Mouse (Mus musculus): Measurements from ENCODE around the gene Cgas. TPM values are rescaled to one million over a fixed set of nuclear protein-coding genes. Genes with fewer than 3 reads are reported as not detected.
"Not testable (repeated sequence)": the region's sequence is repeated elsewhere in the genome, so short reads cannot be mapped to it uniquely, and the experiment has no call there.

The Cgas gene
- total RNA-seq (2022): under 1 TPM in 3 of 4 experiments, not detected in 1; 0.11 to 0.17 (median 0.16) TPM

DNA sequence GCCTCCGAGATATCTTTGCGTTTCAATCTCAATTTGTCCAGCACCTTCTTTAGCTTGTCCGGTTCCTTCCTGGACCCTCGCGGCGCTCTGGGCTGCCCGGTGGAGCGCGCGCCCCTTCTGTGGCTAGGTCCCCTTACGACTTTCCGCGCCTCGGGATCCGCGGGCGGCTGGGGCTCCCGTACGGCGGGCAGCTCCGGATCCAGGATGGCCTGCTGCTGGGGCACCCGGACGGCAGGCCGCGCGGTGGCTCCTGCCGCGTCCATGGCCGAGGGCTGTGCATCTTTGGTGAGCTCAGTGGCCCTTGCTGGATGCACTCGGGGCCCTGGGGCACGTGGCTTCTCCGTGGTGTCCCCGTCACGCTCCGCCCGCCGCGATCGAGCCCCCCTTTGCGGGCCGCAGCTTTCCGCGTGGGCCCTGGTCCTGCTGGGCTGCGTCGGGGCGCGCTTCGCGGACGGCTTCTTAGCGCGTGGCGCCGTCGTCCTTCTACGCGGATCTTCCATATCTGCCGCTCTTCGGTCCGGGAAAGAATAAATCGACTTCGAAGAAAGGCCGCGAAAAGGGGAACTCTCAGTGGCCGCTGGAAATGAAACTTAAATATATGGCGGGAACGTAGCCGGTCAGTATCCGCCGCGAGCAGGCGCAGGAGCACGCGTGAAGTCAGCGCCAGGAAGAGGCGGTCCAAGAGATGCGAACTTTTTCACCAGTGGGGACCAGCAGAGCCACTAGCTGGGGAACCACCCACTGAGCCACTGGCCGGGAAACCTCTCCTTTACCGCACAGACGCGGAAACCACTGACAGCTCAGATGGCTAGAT, at the start of gene Cgas:
Gene Cgas (minus strand): TSS at position 659 of the 814 bp plus-strand sequence.
- peak; percentile 31 to 46 for DNase-seq (ENCODE audit: low spot score in 2 of 2)

DNA sequence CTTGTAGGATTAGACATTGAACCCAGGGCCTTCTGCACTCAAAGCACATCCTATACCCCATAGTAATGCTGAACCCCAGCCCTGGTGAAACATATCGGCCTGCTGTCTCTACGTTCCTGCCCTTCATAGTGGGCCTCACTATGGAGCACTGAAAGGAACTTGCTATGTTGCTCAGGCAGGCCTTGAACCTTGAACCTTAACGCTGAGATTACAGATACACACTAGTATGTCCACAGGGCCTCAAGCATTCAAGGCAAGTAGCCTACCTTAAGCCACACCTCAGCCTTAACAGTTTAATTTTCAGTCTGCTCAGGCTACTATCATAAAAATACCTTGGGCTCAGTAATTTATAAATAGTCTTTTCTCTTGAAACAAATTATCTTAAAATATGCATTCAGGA, 49.2 kb upstream of the Cgas start:
- no peak for DNase-seq (ENCODE audit: low spot score in 2 of 2)

- no peak for DNase-seq (ENCODE audit: low spot score in 2 of 2)
Measured at GRCm38 (mm10) chr9:78491169-78491568, 48.1 kb upstream of the Cgas start.

GRCm38 (mm10) chr9:78488890-78489420, 45.9 kb upstream of the Cgas start, which contains the start of gene Eef1a1:
Eef1a1 (minus strand) TSS chr9:78489151.
- peak in 1 of 2 experiments; percentile 6 for DNase-seq (ENCODE audit: low spot score in 2 of 2)

DNA sequence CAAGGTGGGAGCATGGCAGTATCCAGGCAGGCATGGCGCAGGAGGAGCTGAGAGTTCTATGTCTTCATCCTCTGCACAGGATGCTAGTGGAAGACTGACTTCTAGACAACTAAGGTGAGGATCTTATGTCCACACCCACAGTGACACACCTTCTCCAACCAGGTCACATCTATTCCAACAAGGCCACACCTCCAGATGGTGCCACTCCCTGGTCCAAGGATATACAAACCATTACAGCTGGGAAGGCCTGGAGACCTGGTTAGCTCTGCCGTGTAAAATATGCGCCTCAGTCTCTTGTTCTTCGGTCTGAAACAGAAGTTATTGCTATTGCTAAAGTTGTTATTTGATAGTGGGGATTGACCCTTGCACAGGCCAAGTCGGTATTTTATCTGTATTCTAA, 45.0 kb upstream of the Cgas start:
- not testable (repeated sequence) for DNase-seq (ENCODE audit: low spot score in 2 of 2)

- no peak for DNase-seq (ENCODE audit: low spot score in 2 of 2)
Measured at GRCm38 (mm10) chr9:78484660-78485059, 41.6 kb upstream of the Cgas start.

DNA sequence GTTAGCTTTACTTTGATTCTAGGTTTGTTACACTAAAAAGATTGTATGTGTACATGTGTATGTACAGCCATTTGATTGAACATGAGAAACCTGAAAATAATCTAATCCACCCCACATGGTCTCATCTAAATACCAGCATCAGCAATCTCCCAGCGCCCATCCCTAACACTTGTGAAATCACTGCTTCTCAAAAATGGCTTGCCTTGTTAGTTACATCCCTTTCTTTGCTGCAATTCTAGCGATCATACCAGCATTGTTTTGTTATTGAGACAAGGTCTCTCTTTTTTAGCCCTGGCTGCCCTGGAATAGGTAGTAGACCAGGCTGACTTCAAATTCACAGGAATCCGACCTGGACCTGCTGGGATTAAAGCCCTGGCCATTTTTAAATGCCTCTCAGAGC, 39.3 kb upstream of the Cgas start:
- DNase-seq (ENCODE audit: low spot score in 2 of 2): no peak

- DNase-seq (ENCODE audit: low spot score in 2 of 2): peak; percentile 84 to 90
Measured at GRCm38 (mm10) chr9:78481423-78482331, 38.6 kb upstream of the Cgas start.

DNA sequence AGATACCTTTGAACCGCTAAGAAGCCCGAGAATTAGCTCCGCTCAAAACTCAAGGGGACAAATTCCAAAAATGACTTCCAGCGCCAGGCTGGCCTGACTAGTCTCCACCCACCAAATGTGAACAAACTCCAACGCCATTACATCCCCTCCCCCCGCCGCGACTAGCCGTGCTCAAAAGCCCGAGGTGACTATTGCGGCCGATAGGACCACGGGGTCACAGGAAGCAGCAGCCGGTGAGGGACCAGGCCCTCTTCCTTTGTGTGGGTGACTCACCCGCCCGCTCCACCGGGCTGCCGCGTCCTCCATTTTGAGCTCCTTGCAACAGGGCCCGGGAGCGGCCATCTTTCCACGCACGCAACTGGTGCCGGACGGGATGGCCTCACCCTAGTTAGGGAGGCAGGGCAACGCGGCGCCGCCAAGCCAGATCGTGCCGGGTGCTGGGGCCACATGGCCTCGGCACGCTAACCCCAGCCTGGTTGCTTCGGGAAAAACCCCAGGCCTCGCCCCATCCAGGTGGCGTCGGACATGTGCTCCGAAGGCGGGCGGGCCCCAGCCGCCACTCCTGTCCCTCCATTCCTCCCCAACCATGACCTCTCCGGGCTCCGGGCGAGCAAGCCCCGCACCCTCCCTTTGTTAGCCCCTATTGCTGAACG, 37.8 kb upstream of the Cgas start:
- DNase-seq (ENCODE audit: low spot score in 2 of 2): peak; percentile 27 to 50

DNA sequence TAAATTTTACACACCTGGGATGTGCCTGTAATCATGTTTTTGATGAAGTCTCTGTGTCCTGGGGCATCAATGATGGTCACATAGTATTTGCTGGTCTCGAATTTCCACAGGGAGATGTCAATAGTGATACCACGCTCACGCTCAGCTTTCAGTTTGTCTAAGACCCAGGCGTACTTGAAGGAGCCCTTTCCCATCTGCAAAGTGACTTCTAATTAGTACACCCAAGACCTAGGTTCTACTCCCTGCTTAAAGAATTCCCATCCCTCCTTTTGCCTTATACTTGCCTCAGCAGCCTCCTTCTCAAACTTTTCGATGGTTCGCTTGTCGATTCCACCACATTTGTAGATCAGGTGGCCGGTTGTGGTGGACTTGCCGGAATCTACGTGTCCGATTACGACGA, 37.2 kb upstream of the Cgas start:
- DNase-seq (ENCODE audit: low spot score in 2 of 2): not testable (repeated sequence)

- not testable (repeated sequence) for DNase-seq (ENCODE audit: low spot score in 2 of 2)
Measured at GRCm38 (mm10) chr9:78479308-78479707, 36.3 kb upstream of the Cgas start.

- DNase-seq (ENCODE audit: low spot score in 2 of 2): not testable (repeated sequence)
Measured at GRCm38 (mm10) chr9:78478009-78478605, 35.1 kb upstream of the Cgas start.

DNA sequence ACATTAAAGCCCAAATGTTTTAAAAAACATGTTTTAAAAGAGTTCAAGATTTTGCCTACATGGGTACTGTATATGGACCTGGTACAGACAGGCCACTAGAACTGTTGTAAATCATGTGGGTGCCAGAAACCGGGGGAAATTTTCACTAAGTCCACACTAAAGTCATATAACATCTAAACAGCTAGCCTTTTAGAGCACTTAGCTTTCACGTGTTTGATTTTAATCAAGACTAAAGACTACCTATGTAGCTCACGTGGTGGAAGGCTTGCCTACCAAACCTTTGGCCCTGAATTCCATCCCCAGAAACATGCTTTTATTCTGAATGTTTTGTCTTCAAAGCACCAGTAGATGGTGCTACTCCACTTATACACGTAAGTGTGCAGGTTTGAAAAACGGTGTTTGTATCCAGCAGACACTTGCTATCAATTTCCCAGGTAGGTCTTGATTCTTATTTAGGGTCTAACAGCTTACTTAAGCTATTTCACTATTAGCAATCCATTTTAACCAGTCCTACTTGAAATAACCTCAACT, 34.0 kb upstream of the Cgas start:
- no peak for DNase-seq (ENCODE audit: low spot score in 2 of 2)

- no peak for DNase-seq (ENCODE audit: low spot score in 2 of 2)
Measured at GRCm38 (mm10) chr9:78476531-78477020, 33.5 kb upstream of the Cgas start.

DNA sequence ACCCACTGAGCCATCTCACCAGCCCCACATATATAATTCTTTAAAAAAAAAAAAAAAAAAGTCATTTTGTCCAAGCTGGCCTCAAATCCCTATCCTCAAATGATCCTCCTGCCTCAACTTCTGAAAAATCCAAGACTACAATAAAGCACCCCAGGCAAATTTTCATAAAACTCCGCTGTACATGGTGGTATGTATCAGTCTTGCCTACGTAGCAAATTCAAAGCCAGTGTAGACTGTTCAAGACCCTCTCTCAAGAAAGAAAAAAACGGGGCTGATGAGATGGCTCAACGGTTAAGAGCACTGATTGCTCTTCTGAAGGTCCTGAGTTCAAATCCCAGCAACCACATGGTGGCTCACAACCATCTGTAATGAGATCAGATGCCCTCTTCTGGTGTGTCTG, 32.8 kb upstream of the Cgas start:
- DNase-seq (ENCODE audit: low spot score in 2 of 2): no peak

DNA sequence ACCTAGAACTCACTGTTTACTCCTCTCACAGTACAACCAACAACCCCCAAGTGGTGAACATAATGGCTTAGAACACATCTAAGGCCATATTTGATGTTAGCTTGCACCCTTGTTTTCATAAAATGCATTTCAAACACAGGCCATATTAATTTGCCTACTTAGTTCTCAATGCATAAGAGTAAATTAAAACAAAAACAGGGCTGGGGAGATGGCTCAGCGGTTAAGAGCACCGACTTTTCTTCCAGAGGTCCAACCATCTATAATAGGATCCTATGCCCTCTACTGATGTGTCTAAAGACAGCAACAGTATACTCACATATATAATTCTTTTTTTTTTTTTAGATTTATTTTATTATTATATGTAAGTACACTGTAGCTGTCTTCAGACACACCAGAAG, 32.3 kb upstream of the Cgas start:
- DNase-seq (ENCODE audit: low spot score in 2 of 2): no peak

DNA sequence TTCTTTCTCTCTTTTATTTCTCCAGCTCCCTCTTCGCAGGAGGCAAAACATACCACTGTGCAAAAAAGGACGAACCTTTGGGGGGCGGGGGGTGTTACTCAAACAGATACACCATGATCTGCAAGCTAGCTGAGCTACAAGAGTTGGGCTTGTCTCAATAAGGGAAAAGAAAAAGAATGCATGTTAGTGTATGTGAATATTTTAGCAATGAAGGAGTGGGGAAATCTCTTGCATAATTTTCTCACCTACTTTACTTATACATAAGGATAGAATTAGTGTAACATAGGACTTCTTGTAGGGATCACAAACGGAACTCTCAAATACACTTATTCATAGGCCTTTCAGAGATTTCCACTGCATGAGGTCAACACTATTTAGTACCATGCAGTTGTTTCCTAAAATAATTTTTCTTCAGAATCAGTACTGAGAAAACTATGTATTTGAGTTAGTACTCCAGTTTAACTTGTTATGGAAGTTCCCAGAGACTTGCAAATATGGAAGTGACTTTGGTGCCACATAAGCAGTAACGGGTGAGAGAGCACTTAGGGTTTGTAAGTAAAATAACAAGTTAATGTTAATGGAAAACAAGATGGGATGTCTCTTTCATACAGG, 31.8 kb upstream of the Cgas start:
- DNase-seq (ENCODE audit: low spot score in 2 of 2): no peak

DNA sequence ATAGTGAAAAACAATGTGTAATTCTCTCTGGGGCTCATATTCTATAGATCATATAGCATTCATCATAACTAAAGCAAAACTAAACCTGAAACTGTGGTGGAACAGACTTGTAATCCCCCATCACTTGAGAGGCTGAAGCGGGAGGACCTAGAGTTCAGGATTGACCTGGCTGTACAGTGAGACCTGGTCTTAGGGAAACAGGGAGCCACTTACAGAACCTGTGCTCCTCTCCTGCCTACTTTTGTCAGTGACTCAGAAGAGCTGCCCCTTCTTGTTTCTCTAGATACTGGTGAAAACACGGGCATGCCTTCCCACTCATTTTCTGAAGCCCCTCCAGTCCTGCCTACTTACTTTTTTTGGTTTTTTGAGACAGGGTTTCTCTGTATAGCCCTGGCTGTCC, 31.2 kb upstream of the Cgas start:
- no peak for DNase-seq (ENCODE audit: low spot score in 2 of 2)

DNA sequence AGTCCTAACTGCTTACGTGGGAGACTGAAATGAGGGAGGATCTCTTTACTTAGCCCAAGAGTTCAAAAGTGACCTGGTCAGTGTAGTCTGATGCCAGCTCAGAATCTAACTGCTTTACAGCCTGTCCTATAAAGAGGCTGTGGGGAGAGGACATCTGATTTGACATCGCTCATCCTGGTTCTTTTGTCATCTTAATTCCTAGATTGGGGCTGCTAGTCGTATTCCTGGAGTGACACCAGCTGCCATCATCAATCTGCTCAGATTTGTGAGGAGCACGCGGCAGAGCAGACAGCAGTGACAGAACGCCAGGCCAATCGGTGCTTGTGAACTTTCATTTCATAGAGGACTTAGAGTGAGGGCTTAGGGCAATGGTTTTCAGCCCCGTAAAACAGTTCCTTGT, 30.6 kb upstream of the Cgas start:
- no peak for DNase-seq (ENCODE audit: low spot score in 2 of 2)

GRCm38 (mm10) chr9:78465725-78466124, 22.7 kb upstream of the Cgas start:
- DNase-seq (ENCODE audit: low spot score in 2 of 2): no peak

Measured in gastrocnemius, adult 8-10 months (tissue).